9 mouse cellular contexts compared by ENCODE assay signal in genomic region chr17:84820603-84821002, GRCm38 (mm10). TPM values are rescaled to one million over a fixed set of nuclear protein-coding genes. Genes with fewer than 3 reads are reported as not detected.
DNase-seq lines count a peak whose midpoint lies in the region; ATAC-seq and TF ChIP-seq lines count a peak whose summit lies in the region.
"Had no signal": no experiment of that assay in that cellular context is flagged by ENCODE, and none has a peak within 500 bp of the region (broad histone marks: within the 10 kb centered on the region; RNA-seq: fewer than 3 reads in every experiment).

No protein-coding gene starts in this region.

- no peak overlapping the region for H3K4me3 ChIP-seq in forebrain, embryonic 14.5 days (ENCODE audit: low read depth, low read length)
- no peak overlapping the region for H3K4me3 ChIP-seq in forebrain, postnatal 0 days (ENCODE audit: low read depth, low read length)
- no peak overlapping the region for H3K4me3 ChIP-seq in midbrain, postnatal 0 days (ENCODE audit: low read depth, low read length)
- no peak overlapping the region for H3K4me3 ChIP-seq in midbrain, embryonic 15.5 days
- H3K4me3 ChIP-seq in forebrain, embryonic 15.5 days: no peak overlapping the region

- no peaks in the 10 kb centered on the region for H3K27me3 ChIP-seq in forebrain, embryonic 14.5 days (replicated peaks; ENCODE audit: control insufficient read depth, insufficient read depth, low read length)
- H3K27me3 ChIP-seq in forebrain, postnatal 0 days (ENCODE audit: insufficient read depth, low read length): no peaks in the 10 kb centered on the region
- H3K27me3 ChIP-seq in midbrain, postnatal 0 days (ENCODE audit: insufficient read depth, low read length): no peaks in the 10 kb centered on the region
- no peaks in the 10 kb centered on the region for H3K27me3 ChIP-seq in midbrain, embryonic 15.5 days (replicated peaks)
- H3K27me3 ChIP-seq in forebrain, embryonic 15.5 days: no peaks in the 10 kb centered on the region

- H3K4me1 ChIP-seq in forebrain, embryonic 14.5 days (ENCODE audit: control insufficient read depth, insufficient read depth, low read length): peaks cover 8% of the 10 kb centered on the region; the same call in 1 of the 2 replicates
- no peaks in the 10 kb centered on the region; the same call in 1 of the 2 replicates for H3K4me1 ChIP-seq in forebrain, postnatal 0 days (ENCODE audit: insufficient read depth)
- no peaks in the 10 kb centered on the region for H3K4me1 ChIP-seq in midbrain, postnatal 0 days (ENCODE audit: insufficient read depth, low read length)
- H3K4me1 ChIP-seq in midbrain, embryonic 15.5 days: peaks cover 8% of the 10 kb centered on the region
- H3K4me1 ChIP-seq in forebrain, embryonic 15.5 days: peaks cover 7% of the 10 kb centered on the region

- no peak for TF ChIP-seq CTCF in forebrain, postnatal 0 days (IDR thresholded peaks at IDR 0.05; ENCODE audit: low read depth)
- no peak for TF ChIP-seq CTCF in midbrain, postnatal 0 days (IDR thresholded peaks at IDR 0.05)

- H3K9ac ChIP-seq in forebrain, embryonic 14.5 days (ENCODE audit: low read length): no peak overlapping the region
- no peak overlapping the region for H3K9ac ChIP-seq in forebrain, postnatal 0 days
- no peak overlapping the region for H3K9ac ChIP-seq in midbrain, postnatal 0 days (replicated peaks; ENCODE audit: low read length, poor library complexity, severe bottlenecking)
- no peak overlapping the region for H3K9ac ChIP-seq in midbrain, embryonic 15.5 days
- no peak overlapping the region for H3K9ac ChIP-seq in forebrain, embryonic 15.5 days (replicated peaks)

- DNase-seq in forebrain, embryonic 14.5 days (ENCODE audit: low spot score): peak; percentile 28
- no peak for DNase-seq in forebrain, postnatal 0 days
- DNase-seq in midbrain, postnatal 0 days (ENCODE audit: low spot score): peak; percentile 13
- peak; percentile 74 for DNase-seq in embryo, embryonic 11 days
- DNase-seq in left cerebral cortex, adult 11 months (ENCODE audit: low spot score): no peak

- ATAC-seq in forebrain, embryonic 14.5 days: no peak
- no peak for ATAC-seq in forebrain, postnatal 0 days
- no peak for ATAC-seq in midbrain, postnatal 0 days (ENCODE audit: low FRiP score)
- no peak for ATAC-seq in midbrain, embryonic 15.5 days (replicated peaks)
- ATAC-seq in megakaryocyte-erythroid progenitor cell, adult 5-6 weeks (replicated peaks; ENCODE audit: low FRiP score, low TSS enrichment, poor library complexity, severe bottlenecking): peak; percentile 71
- ATAC-seq in forebrain, embryonic 15.5 days (replicated peaks): no peak
- ATAC-seq: intestine, embryonic 16.5 days had no signal

- H3K36me3 ChIP-seq in forebrain, embryonic 14.5 days (ENCODE audit: control insufficient read depth, insufficient read depth, low read length): no peaks in the 10 kb centered on the region
- H3K36me3 ChIP-seq in forebrain, postnatal 0 days (ENCODE audit: insufficient read depth): no peaks in the 10 kb centered on the region
- no peaks in the 10 kb centered on the region for H3K36me3 ChIP-seq in midbrain, postnatal 0 days (ENCODE audit: insufficient read depth, low read length)
- H3K36me3 ChIP-seq in midbrain, embryonic 15.5 days (replicated peaks): no peaks in the 10 kb centered on the region
- no peaks in the 10 kb centered on the region for H3K36me3 ChIP-seq in forebrain, embryonic 15.5 days

- no peak overlapping the region for H3K27ac ChIP-seq in forebrain, embryonic 14.5 days (ENCODE audit: low read depth, low read length)
- no peak overlapping the region for H3K27ac ChIP-seq in forebrain, postnatal 0 days (ENCODE audit: low read depth, low read length)
- H3K27ac ChIP-seq in midbrain, postnatal 0 days (ENCODE audit: low read depth, low read length): no peak overlapping the region
- H3K27ac ChIP-seq in midbrain, embryonic 15.5 days: no peak overlapping the region
- no peak overlapping the region for H3K27ac ChIP-seq in forebrain, embryonic 15.5 days (replicated peaks)

- H3K4me2 ChIP-seq in forebrain, embryonic 14.5 days (ENCODE audit: low read length): no peak overlapping the region
- H3K4me2 ChIP-seq in forebrain, postnatal 0 days (ENCODE audit: low read depth): no peak overlapping the region
- no peak overlapping the region for H3K4me2 ChIP-seq in midbrain, postnatal 0 days (ENCODE audit: low read depth, low read length, poor library complexity, severe bottlenecking)
- no peak overlapping the region for H3K4me2 ChIP-seq in midbrain, embryonic 15.5 days
- no peak overlapping the region for H3K4me2 ChIP-seq in forebrain, embryonic 15.5 days (replicated peaks)

- 8% methylated on average over 4 of the region's 4 CpGs for WGBS in forebrain, embryonic 14.5 days
- WGBS in forebrain, postnatal 0 days: 15% methylated on average over 4 of the region's 4 CpGs
- WGBS in midbrain, postnatal 0 days: 14% methylated on average over 4 of the region's 4 CpGs
- WGBS in midbrain, embryonic 15.5 days: 15% methylated on average over 4 of the region's 4 CpGs
- WGBS in forebrain, embryonic 15.5 days: 12% methylated on average over 4 of the region's 4 CpGs

- no peaks in the 10 kb centered on the region for H3K9me3 ChIP-seq in forebrain, embryonic 14.5 days (replicated peaks; ENCODE audit: control insufficient read depth, low read length)
- no peaks in the 10 kb centered on the region for H3K9me3 ChIP-seq in forebrain, postnatal 0 days (ENCODE audit: low read length)
- no peaks in the 10 kb centered on the region for H3K9me3 ChIP-seq in midbrain, postnatal 0 days (ENCODE audit: low read length)
- no peaks in the 10 kb centered on the region for H3K9me3 ChIP-seq in midbrain, embryonic 15.5 days
- no peaks in the 10 kb centered on the region for H3K9me3 ChIP-seq in forebrain, embryonic 15.5 days

RNA-seq across cellular contexts. Expression of gene Lrpprc, which starts 30.0 kb away (rescaled TPM):
- 29.9 and 38.7 TPM in 2 replicates for polyA plus RNA-seq in forebrain, embryonic 14.5 days (2014; fragmentation: Nextera tagmentation; extraction: Ambion mirVana)
- 66.9 and 76.7 TPM in 2 replicates for total RNA-seq in forebrain, postnatal 0 days (2014; rRNA removed)
- polyA plus RNA-seq in forebrain, postnatal 0 days (2015; fragmentation: Nextera tagmentation; extraction: Ambion mirVana): 25.7 and 36.7 TPM in 2 replicates
- 53.5 and 68.0 TPM in 2 replicates for total RNA-seq in midbrain, postnatal 0 days (2014; rRNA removed)
- polyA plus RNA-seq in midbrain, postnatal 0 days (2015; fragmentation: Nextera tagmentation; extraction: Ambion mirVana): 39.1 and 41.3 TPM in 2 replicates
- polyA plus RNA-seq in midbrain, embryonic 15.5 days (2015; fragmentation: Nextera tagmentation; extraction: Ambion mirVana): 46.8 and 49.0 TPM in 2 replicates
- 63.8 and 67.3 TPM in 2 replicates for total RNA-seq in megakaryocyte-erythroid progenitor cell, adult 5-6 weeks (2014; fragmentation: Nextera tagmentation)
- total RNA-seq in megakaryocyte-erythroid progenitor cell, adult 5-6 weeks (2017): 115 TPM in 2 replicates
- 44.2 and 44.4 TPM in 2 replicates for polyA plus RNA-seq in forebrain, embryonic 15.5 days (2015; fragmentation: Nextera tagmentation; extraction: Ambion mirVana)

Comparison
In these comparisons a context has a peak if more than half of its experiments do, and no peak if none do; other contexts are left out.
1. DNase-seq: peak in forebrain, embryonic 14.5 days (single experiment), midbrain, postnatal 0 days (single experiment) and embryo, embryonic 11 days (single experiment); none in forebrain, postnatal 0 days (single experiment) and left cerebral cortex, adult 11 months (single experiment).